Mouse (Mus musculus) liver, adult (tissue): ENCODE data around the gene Atp6v1g2.

Experiments
- GATA4 ChIP-seq: IDR thresholded peaks from 2 replicates; pipeline ENCODE4 v1.6.1; 2014; ENCODE audit warnings: mild to moderate bottlenecking, low read length; ENCODE audit not compliant: insufficient replicate concordance

The Atp6v1g2 gene

GRCm38 (mm10) chr17:35233114-35233980 is at the start of gene Atp6v1g2:
Atp6v1g2 (plus strand) TSS chr17:35233660.
- no peak for TF ChIP-seq GATA4

GRCm38 (mm10) chr17:35185639-35186611 is 47.5 kb upstream of the Atp6v1g2 start:
- TF ChIP-seq GATA4 = no peak

- TF ChIP-seq GATA4 = no peak
Observed at GRCm38 (mm10) chr17:35186681-35187080, 46.8 kb upstream of the Atp6v1g2 start.

- TF ChIP-seq GATA4 = no peak
Observed at GRCm38 (mm10) chr17:35187345-35187744, 46.1 kb upstream of the Atp6v1g2 start.

GRCm38 (mm10) chr17:35187959-35188610 is 45.4 kb upstream of the Atp6v1g2 start, which contains the start of gene Lst1:
Lst1 (minus strand) TSS chr17:35188439.
- TF ChIP-seq GATA4 = no peak

GRCm38 (mm10) chr17:35189186-35189585 is 44.3 kb upstream of the Atp6v1g2 start:
- TF ChIP-seq GATA4 = no peak

- no peak for TF ChIP-seq GATA4
Observed at GRCm38 (mm10) chr17:35190096-35190495, 43.4 kb upstream of the Atp6v1g2 start.

- no peak for TF ChIP-seq GATA4
Observed at GRCm38 (mm10) chr17:35191723-35192122, 41.7 kb upstream of the Atp6v1g2 start.

GRCm38 (mm10) chr17:35192924-35193323 is 40.5 kb upstream of the Atp6v1g2 start:
- no peak for TF ChIP-seq GATA4

- no peak for TF ChIP-seq GATA4
Observed at GRCm38 (mm10) chr17:35193881-35194843, 39.3 kb upstream of the Atp6v1g2 start, which contains the start of gene Ltb. Ltb (plus strand) TSS chr17:35194439.

- no peak for TF ChIP-seq GATA4
Observed at GRCm38 (mm10) chr17:35194844-35195630, 38.4 kb upstream of the Atp6v1g2 start.

- TF ChIP-seq GATA4 = no peak; the same call in 1 of the 2 replicates
Observed at GRCm38 (mm10) chr17:35195631-35196320, 37.7 kb upstream of the Atp6v1g2 start.

GRCm38 (mm10) chr17:35196321-35196641 is 37.2 kb upstream of the Atp6v1g2 start:
- TF ChIP-seq GATA4 = no peak
